Mouse (Mus musculus) layer of hippocampus, adult 2 months (tissue): Measurements from ENCODE around the gene Mtch2. TPM values are rescaled to one million over a fixed set of nuclear protein-coding genes. Genes with fewer than 3 reads are reported as not detected.
"Not testable (repeated sequence)": the region's sequence is repeated elsewhere in the genome, so short reads cannot be mapped to it uniquely, and the experiment has no call there.

Source experiments
- DNase-seq, 2 experiments: peaks; one replicate each; pipeline ENCODE4 v3.0.0; 2022; ENCODE audit warnings: low spot score in 2 of 2
- H3K27ac ChIP-seq: fragments of 200-600 bp; 2 replicates; pipeline ENCODE4 v1.8.1; 2022
- H3K4me3 ChIP-seq: fragments of 200-600 bp; 2 replicates; pipeline ENCODE4 v1.8.1; 2022; ENCODE audit warnings: mild to moderate bottlenecking
- CTCF ChIP-seq: fragments of 200-600 bp; conservative IDR thresholded peaks from 2 replicates; pipeline ENCODE4 v1.8.1; 2022; ENCODE audit warnings: antibody characterized with exemption, mild to moderate bottlenecking, moderate library complexity
- total RNA-seq, 2 experiments: library from RNA; stranded (reverse); gene quantifications; 2 replicates each; pipeline ENCODE4 v1.2.3; 2021

The Mtch2 gene
- total RNA-seq, 2 experiments from 2014 or later = 114 to 129 TPM

GRCm38 (mm10) chr2:90874025-90874424 is 27.1 kb downstream of the Mtch2 start:
- DNase-seq = no peak
- Histone ChIP-seq H3K27ac (peak overlapping the region; percentile 84), H3K4me3 (no peak overlapping the region)
- TF ChIP-seq CTCF = no peak

GRCm38 (mm10) chr2:90875239-90875638 is 28.3 kb downstream of the Mtch2 start:
- DNase-seq = no peak
- no peak for TF ChIP-seq CTCF
- H3K27ac ChIP-seq = peak overlapping the region; percentile 84
- H3K4me3 ChIP-seq = no peak overlapping the region

- DNase-seq = no peak
- TF ChIP-seq CTCF = 0 out of 2 replicates have a peak, but pooled peaks have one; percentile 6
- Histone ChIP-seq H3K27ac (peak overlapping the region; percentile 84), H3K4me3 (no peak overlapping the region)
Measured at GRCm38 (mm10) chr2:90877584-90878259, 30.8 kb downstream of the Mtch2 start.

GRCm38 (mm10) chr2:90879419-90879818 is 32.5 kb downstream of the Mtch2 start:
- no peak for DNase-seq
- no peak overlapping the region for H3K4me3 ChIP-seq

GRCm38 (mm10) chr2:90880144-90880785 is 33.3 kb downstream of the Mtch2 start:
- peak overlapping the region; percentile 61; the same call in 1 of the 2 replicates for H3K27ac ChIP-seq
- no peak for DNase-seq
- H3K4me3 ChIP-seq = no peak overlapping the region
- no peak for TF ChIP-seq CTCF

More at GRCm38 (mm10) chr2:90879419-90879818, 32.5 kb downstream of the Mtch2 start:
- peak overlapping the region; percentile 61; the same call in 1 of the 2 replicates for H3K27ac ChIP-seq
- no peak for TF ChIP-seq CTCF

GRCm38 (mm10) chr2:90881824-90882223 is 34.9 kb downstream of the Mtch2 start:
- no peak for DNase-seq
- TF ChIP-seq CTCF = no peak
- Histone ChIP-seq H3K4me3 (no peak overlapping the region), H3K27ac (no peak overlapping the region)

GRCm38 (mm10) chr2:90885218-90886041 is 38.5 kb downstream of the Mtch2 start, which contains the start of gene C1qtnf4:
Gene C1qtnf4 (plus strand): TSS chr2:90885860.
- no peak for TF ChIP-seq CTCF
- Histone ChIP-seq H3K27ac (peak within 1 kb of the TSS; percentile 97), H3K4me3 (peak within 1 kb of the TSS; percentile 72)
- DNase-seq = peak in 1 of 2 experiments; percentile 58

GRCm38 (mm10) chr2:90886436-90886835 is 39.5 kb downstream of the Mtch2 start:
- no peak for DNase-seq
- Histone ChIP-seq H3K4me3 (peak overlapping the region; percentile 72), H3K27ac (peak overlapping the region; percentile 97)

GRCm38 (mm10) chr2:90887627-90888026 is 40.7 kb downstream of the Mtch2 start:
- H3K4me3 ChIP-seq = peak overlapping the region; percentile 72

More at GRCm38 (mm10) chr2:90886436-90886835, 39.5 kb downstream of the Mtch2 start:
- no peak for TF ChIP-seq CTCF

GRCm38 (mm10) chr2:90889550-90890548 is 42.9 kb downstream of the Mtch2 start:
- no peak for DNase-seq
- TF ChIP-seq CTCF = no peak
- Histone ChIP-seq H3K27ac (peak overlapping the region; percentile 80), H3K4me3 (peak overlapping the region; percentile 50)

More at GRCm38 (mm10) chr2:90887627-90888026, 40.7 kb downstream of the Mtch2 start:
- DNase-seq = no peak
- TF ChIP-seq CTCF = no peak
- peak overlapping the region; percentile 97 for H3K27ac ChIP-seq

GRCm38 (mm10) chr2:90893673-90894298 is 46.8 kb downstream of the Mtch2 start:
- no peak overlapping the region for H3K4me3 ChIP-seq

GRCm38 (mm10) chr2:90894299-90894677 is 47.3 kb downstream of the Mtch2 start:
- DNase-seq, H3K4me3 ChIP-seq, H3K27ac ChIP-seq: not testable (repeated sequence)

More at GRCm38 (mm10) chr2:90893673-90894298, 46.8 kb downstream of the Mtch2 start:
- DNase-seq = no peak
- TF ChIP-seq CTCF = no peak
- H3K27ac ChIP-seq = peak overlapping the region; percentile 36; the same call in 1 of the 2 replicates
